Mouse (Mus musculus) right cerebral cortex, postnatal 36 days (tissue): ENCODE data around the gene Wfdc17.

Experiments
- DNase-seq, 2 experiments: peaks; one replicate each; pipeline ENCODE4 v3.0.0; 2022; ENCODE audit warnings: low spot score in 2 of 2, mixed read lengths in 1 of 2

The Wfdc17 gene

GRCm38 (mm10) chr11:83703705-83704104 is at the start of gene Wfdc17:
Gene Wfdc17, plus strand, starts transcription at chr11:83703991.
- DNase-seq = no peak

- no peak for DNase-seq
Observed at GRCm38 (mm10) chr11:83654606-83655005, 49.2 kb upstream of the Wfdc17 start.

GRCm38 (mm10) chr11:83657508-83657907 is 46.3 kb upstream of the Wfdc17 start:
- DNase-seq = no peak

GRCm38 (mm10) chr11:83658797-83659196 is 45.0 kb upstream of the Wfdc17 start:
- no peak for DNase-seq

- no peak for DNase-seq
Observed at GRCm38 (mm10) chr11:83662204-83662603, 41.6 kb upstream of the Wfdc17 start, which contains the start of gene Ccl4. Gene Ccl4, plus strand, starts transcription at chr11:83662584.

- no peak for DNase-seq
Observed at GRCm38 (mm10) chr11:83663532-83663931, 40.3 kb upstream of the Wfdc17 start.

GRCm38 (mm10) chr11:83671743-83672142 is 32.0 kb upstream of the Wfdc17 start:
- no peak for DNase-seq

- no peak for DNase-seq
Observed at GRCm38 (mm10) chr11:83675665-83676064, 28.1 kb upstream of the Wfdc17 start.

GRCm38 (mm10) chr11:83689918-83690317 is 13.9 kb upstream of the Wfdc17 start:
- DNase-seq = no peak

- DNase-seq = no peak
Observed at GRCm38 (mm10) chr11:83692008-83692407, 11.8 kb upstream of the Wfdc17 start.

- no peak for DNase-seq
Observed at GRCm38 (mm10) chr11:83708715-83709114, 4.9 kb downstream of the Wfdc17 start, which contains the start of gene Wfdc18. Gene Wfdc18, plus strand, starts transcription at chr11:83709015.

- DNase-seq = no peak
Observed at GRCm38 (mm10) chr11:83709683-83710082, 5.9 kb downstream of the Wfdc17 start.

- DNase-seq = no peak
Observed at GRCm38 (mm10) chr11:83712671-83713070, 8.9 kb downstream of the Wfdc17 start.

GRCm38 (mm10) chr11:83713925-83714324 is 10.1 kb downstream of the Wfdc17 start:
- DNase-seq = no peak

GRCm38 (mm10) chr11:83717042-83717665 is 13.4 kb downstream of the Wfdc17 start:
- no peak for DNase-seq

- DNase-seq = no peak
Observed at GRCm38 (mm10) chr11:83720766-83721165, 17.0 kb downstream of the Wfdc17 start.

- DNase-seq = no peak
Observed at GRCm38 (mm10) chr11:83728757-83729432, 25.1 kb downstream of the Wfdc17 start.

GRCm38 (mm10) chr11:83731116-83731515 is 27.3 kb downstream of the Wfdc17 start:
- no peak for DNase-seq

GRCm38 (mm10) chr11:83733071-83733640 is 29.4 kb downstream of the Wfdc17 start:
- no peak for DNase-seq

GRCm38 (mm10) chr11:83734215-83734614 is 30.4 kb downstream of the Wfdc17 start:
- no peak for DNase-seq

- DNase-seq = no peak
Observed at GRCm38 (mm10) chr11:83735881-83736280, 32.1 kb downstream of the Wfdc17 start.

- no peak for DNase-seq
Observed at GRCm38 (mm10) chr11:83737109-83737558, 33.3 kb downstream of the Wfdc17 start.

GRCm38 (mm10) chr11:83739241-83739640 is 35.5 kb downstream of the Wfdc17 start:
- peak; percentile 44 to 59 for DNase-seq
